Mouse (Mus musculus): ENCODE data around the gene Gm43302.
"Not testable (repeated sequence)": the region's sequence is repeated elsewhere in the genome, so short reads cannot be mapped to it uniquely, and the experiment has no call there.

Gene Gm43302

GRCm38 (mm10) chr5:105293226-105294165 is at the start of gene Gm43302, which contains the start of gene Gbp6:
Gene Gm43302 (minus strand): TSS chr5:105293695.
Gene Gbp6 (minus strand): TSS chr5:105293698.
- peak; percentile 47 for DNase-seq

GRCm38 (mm10) chr5:105341281-105341680 is 47.8 kb upstream of the Gm43302 start:
- no peak for DNase-seq

DNA sequence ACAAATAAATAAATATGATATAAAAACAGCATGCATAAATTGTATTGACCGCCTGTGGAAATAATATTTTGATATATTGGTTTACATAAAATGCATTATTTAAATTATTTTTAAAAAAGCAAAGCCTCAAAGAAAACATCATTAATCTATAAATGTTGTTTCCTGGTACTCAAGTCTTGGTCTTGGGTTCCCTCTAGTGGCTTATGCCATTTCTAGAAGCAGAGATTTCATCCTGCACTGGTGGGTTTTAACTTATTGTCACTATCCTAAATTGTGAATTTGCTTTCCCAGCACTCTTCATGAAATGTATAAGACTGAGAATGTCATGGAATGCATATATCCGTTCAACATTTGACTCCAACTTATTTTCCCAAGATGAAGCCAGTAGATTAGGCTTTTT is 29.0 kb upstream of the Gm43302 start:
- no peak for DNase-seq

DNA sequence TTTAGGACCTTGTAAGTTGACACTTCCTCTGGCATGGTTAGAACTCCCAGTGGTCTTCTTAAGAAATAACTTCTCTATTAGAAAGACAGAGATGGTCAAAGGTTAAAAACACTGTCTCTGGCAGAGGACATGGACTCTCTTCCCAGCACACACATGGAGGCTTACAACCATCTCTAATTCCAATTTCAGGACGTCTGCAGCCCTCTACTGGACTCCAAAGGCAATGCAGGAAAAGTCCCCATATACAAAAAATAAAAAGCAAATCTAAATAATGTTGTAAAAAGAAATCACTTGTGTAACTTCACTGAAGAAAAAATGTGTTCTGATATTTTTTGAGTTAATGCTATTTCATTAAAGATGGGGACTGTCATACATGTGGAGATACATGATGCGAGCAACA is 17.4 kb upstream of the Gm43302 start:
- DNase-seq, result no peak

GRCm38 (mm10) chr5:105309148-105309547 is 15.7 kb upstream of the Gm43302 start:
- not testable (repeated sequence) for DNase-seq

GRCm38 (mm10) chr5:105306946-105307345 is 13.5 kb upstream of the Gm43302 start:
- DNase-seq, result not testable (repeated sequence)

GRCm38 (mm10) chr5:105306159-105306581 is 12.7 kb upstream of the Gm43302 start:
- no peak for DNase-seq

DNA sequence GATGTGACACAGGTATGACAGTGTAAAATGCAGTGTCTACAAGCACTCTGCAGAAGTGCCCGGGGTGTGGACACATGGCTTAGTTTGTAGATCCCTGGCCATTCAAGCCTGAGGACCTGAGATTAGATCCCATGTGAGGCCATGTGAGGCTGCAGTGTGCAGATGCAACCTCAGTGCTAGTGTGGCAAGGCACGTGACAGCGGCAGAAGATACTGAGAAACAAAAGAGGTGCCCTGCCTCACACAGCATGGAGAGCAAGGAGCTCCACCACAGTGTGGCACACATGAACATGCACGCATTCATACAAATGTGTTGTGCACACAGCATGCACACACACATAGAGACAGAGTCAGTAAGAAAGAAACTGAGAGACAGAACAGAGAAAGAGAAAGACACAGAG is 12.2 kb upstream of the Gm43302 start:
- DNase-seq, result not testable (repeated sequence)

DNA sequence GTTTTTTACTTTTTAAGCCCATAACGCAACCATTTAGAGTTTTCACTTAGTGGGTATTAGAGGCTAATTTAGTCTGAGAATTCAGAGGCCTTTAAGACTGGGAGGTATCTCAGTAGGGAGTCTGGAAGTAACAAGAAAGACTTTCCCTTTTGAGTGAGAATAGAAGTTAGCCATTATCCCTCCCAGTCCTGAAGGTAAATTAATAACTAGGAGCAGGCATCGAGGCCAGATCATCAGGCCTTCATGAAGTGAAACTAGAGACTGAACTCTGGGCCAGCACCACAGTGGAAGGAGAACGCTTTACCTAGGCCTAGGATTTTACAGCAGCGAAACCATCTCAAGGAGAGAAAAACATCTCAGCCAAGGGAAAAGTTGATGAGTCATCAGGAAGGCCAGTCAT is 8.5 kb upstream of the Gm43302 start:
- DNase-seq, result no peak

DNA sequence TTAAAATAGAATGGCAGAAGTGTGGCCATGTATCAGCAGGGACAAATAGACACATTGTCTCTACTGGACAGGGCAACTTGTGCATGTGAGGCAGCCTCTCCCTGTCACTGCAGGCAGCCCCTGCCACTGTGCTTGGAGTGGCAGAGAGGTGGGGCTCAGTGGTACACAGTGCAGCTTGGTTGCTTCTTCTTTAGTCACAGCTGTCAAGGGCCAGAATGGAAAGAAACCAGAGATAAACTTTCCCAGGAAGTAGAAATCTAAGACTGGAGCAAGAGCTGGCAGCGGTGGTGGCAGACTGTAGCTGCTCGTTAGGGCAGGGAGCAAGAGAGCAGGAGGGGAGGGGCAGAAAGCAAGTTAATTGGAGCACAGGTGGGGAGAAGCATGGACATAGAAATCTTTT is 8.0 kb upstream of the Gm43302 start:
- DNase-seq, result no peak

DNA sequence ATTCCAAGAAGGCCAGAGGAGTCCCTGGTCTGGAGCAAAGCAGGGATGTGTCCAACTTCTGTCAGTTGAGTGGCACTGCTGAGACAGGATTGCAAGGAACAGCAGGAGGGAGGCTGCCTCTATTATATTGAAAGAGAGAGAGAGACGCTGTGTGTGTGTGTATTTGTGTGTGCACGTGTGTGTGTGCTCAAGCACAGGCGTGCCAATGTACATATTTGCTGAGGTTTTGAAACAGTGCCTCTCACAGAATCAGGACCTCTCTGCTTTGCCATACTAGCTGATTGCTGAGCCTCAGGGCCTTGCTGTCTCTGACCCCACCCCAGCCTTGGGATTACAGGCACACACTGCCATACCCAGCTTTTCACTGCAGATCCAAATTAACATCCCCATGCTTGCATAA is 2.3 kb upstream of the Gm43302 start:
- DNase-seq, result peak in 1 of 2 experiments; percentile 9

- no peak for DNase-seq
These were observed 1.0 kb downstream of the Gm43302 start for GRCm38 (mm10) chr5:105292492-105292891.

DNA sequence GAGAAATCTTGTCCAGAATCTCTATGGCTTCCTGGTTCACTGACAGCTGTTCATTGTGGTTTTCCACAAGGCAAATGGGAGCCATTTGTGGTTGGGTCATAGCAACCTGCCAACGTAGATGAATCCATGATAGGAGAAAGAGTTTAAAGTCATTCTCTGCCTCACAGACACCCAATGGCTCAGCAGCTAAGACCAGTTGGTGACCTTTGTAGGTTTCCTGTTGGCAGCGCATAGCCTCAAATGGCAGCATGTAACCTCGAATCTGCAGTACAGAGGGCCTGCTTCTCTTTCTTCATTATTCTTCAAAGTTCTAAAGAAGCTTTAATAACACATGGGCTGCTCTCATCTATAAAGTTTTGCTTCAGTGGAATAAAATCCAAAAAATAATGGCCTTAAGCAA is 2.6 kb downstream of the Gm43302 start:
- DNase-seq, result not testable (repeated sequence)

- not testable (repeated sequence) for DNase-seq
These were observed 32.8 kb downstream of the Gm43302 start for GRCm38 (mm10) chr5:105260673-105261072.

DNA sequence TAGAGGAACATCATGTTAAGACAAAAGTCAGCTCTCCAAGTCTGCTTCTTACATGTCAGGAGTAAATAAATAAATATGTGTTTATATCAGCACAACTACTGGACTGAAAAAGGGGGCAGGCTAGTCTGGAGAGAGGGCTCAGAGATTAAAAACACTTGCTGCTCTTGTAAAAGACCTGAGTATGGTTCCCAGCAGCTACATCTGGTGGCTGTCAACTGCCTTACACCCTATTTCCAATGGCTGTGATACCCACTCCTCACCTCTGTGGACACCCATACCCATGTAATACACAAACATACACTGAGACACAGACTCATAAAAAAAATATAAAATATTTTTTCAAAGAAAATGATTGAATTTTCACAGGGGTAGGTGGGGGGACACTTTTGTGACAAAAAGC is 41.0 kb downstream of the Gm43302 start:
- DNase-seq, result no peak

- not testable (repeated sequence) for DNase-seq
These were observed 48.8 kb downstream of the Gm43302 start for GRCm38 (mm10) chr5:105244741-105245140.

DNA sequence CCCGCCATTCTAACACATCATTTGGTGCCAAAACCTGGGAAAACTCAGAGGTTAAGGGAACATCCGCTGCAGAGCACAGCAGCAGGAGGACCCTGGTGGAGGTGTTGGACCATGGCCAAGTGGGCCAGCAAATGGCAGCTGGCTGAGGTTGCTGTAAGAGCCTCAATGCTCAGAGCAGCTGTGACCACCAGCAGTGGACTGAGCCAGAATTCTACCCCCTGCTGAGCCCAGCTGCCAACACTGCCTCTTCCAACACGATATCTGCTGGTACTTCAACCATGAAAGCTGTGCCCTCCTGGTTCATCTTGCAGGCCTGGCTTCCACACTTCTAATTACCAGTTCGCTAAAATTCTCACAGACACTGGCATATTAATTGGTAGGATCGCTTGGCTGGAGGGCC is 52.5 kb downstream of the Gm43302 start:
- DNase-seq, result peak; percentile 4 to 48

GRCm38 (mm10) chr5:105239483-105240047 is 53.9 kb downstream of the Gm43302 start, which contains the start of gene Gbp10:
Gene Gbp10 (minus strand): TSS chr5:105239533.
- DNase-seq, result peak; percentile 14 to 47

- DNase-seq, result not testable (repeated sequence)
These were observed 55.1 kb downstream of the Gm43302 start for GRCm38 (mm10) chr5:105238402-105238801.

GRCm38 (mm10) chr5:105236040-105236439 is 57.5 kb downstream of the Gm43302 start:
- not testable (repeated sequence) for DNase-seq

DNA sequence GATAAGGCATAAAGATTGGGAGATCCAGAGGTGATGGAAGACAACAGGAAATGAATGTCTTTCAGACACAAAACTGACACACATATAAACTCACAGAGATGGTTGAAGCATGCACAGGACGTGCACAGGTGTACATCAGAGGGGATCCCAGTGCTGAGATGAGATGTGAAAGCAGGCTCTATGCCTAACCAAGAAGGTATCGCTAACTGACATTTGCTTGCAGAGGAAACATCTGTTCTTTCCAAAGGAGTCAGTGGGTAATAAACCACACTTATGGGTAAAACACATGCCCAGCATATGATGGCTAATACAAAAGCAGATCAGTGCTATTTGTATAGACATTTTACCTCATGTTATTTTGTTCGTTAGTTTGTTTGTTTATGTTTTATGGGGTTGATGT is 84.5 kb downstream of the Gm43302 start:
- not testable (repeated sequence) for DNase-seq

DNA sequence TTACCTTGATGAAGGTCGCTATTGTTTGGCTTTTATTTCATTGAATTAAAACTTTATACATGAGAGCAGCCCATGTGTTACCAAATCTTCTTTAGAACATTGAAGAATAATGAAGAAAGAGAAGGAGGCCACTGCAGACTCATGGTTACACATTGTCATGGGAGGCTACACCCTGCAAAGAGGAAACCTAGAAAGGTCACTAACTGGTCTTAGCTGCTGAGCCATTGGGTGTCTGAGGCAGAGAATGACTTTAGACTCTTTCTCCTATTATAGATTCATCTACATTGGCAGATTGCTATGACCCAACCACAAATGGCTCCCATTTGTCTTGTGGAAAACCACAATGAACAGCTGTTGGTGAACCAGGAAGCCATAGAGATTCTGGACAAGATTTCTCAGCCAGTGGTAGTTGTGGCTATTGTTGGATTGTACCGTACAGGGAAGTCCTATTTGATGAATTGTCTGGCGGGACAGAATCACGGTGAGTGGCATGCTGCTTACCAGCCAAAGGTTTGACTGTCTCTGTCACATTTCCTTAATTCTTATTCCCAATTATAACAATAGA is 92.6 kb downstream of the Gm43302 start:
- DNase-seq, result not testable (repeated sequence)

- not testable (repeated sequence) for DNase-seq
These were observed 94.3 kb downstream of the Gm43302 start for GRCm38 (mm10) chr5:105199149-105199548.
